16 mouse cellular contexts compared by ENCODE assay signal in genomic region chr9:83276291-83276690, GRCm38 (mm10).
"Had no signal": no experiment of that assay in that cellular context is flagged by ENCODE, and none has a peak within 500 bp of the region (broad histone marks: within the 10 kb centered on the region; RNA-seq: fewer than 3 reads in every experiment).

No protein-coding gene starts in this region.

- H3K4me3 ChIP-seq: neural tube, embryonic 13.5 days; neural tube, embryonic 15.5 days; stomach, embryonic 15.5 days had no signal

- H3K27me3 ChIP-seq: neural tube, embryonic 13.5 days; neural tube, embryonic 15.5 days; stomach, embryonic 15.5 days had no signal

- H3K9ac ChIP-seq: neural tube, embryonic 13.5 days; neural tube, embryonic 15.5 days; stomach, embryonic 15.5 days had no signal

- H3K4me2 ChIP-seq: neural tube, embryonic 13.5 days; neural tube, embryonic 15.5 days; stomach, embryonic 15.5 days had no signal

- H3K36me3 ChIP-seq: neural tube, embryonic 13.5 days; neural tube, embryonic 15.5 days; stomach, embryonic 15.5 days had no signal

- DNase-seq: retina, postnatal 1 day; right cerebral cortex, adult 18-20 months; right cerebral cortex, postnatal 14 days; right cerebral cortex, postnatal 25 days; right cerebral cortex, postnatal 4 days; spleen, adult 18-20 months; thymus, adult 18-20 months; thymus, adult 2 months; thymus, postnatal 14 days; thymus, postnatal 25 days; thymus, postnatal 36 days; thymus, postnatal 4 days had no signal

- H3K27ac ChIP-seq: neural tube, embryonic 13.5 days; neural tube, embryonic 15.5 days; stomach, embryonic 15.5 days; stomach, postnatal 0 days had no signal

- H3K9me3 ChIP-seq: neural tube, embryonic 13.5 days; neural tube, embryonic 15.5 days; stomach, embryonic 15.5 days had no signal

- H3K4me1 ChIP-seq: neural tube, embryonic 13.5 days; neural tube, embryonic 15.5 days; stomach, embryonic 15.5 days had no signal
